Mouse (Mus musculus) bone marrow macrophage, adult 2 months (primary cell): ENCODE results near the gene Col24a1. TPM values are rescaled to one million over a fixed set of nuclear protein-coding genes. Genes with fewer than 3 reads are reported as not detected.

Experiments
- H3K27ac ChIP-seq: 2 replicates; pipeline ENCODE4 v1.5.1; 2012; ENCODE audit warnings: low read depth, low read length; ENCODE audit not compliant: insufficient read depth
- H3K4me1 ChIP-seq: 2 replicates; pipeline ENCODE4 v1.6.1; 2012; ENCODE audit warnings: low read length; ENCODE audit not compliant: control insufficient read depth, insufficient read depth
- H3K4me3 ChIP-seq: 2 replicates; pipeline ENCODE4 v1.5.1; 2012; ENCODE audit warnings: mild to moderate bottlenecking, low read length, moderate library complexity; ENCODE audit not compliant: insufficient read depth
- CTCF ChIP-seq: IDR thresholded peaks from 2 replicates; pipeline ENCODE4 v1.5.1; 2012; ENCODE audit warnings: low read depth, mild to moderate bottlenecking, low read length, moderate library complexity
- POLR2A ChIP-seq: IDR thresholded peaks from 2 replicates; pipeline ENCODE4 v1.6.1; 2012; ENCODE audit warnings: mild to moderate bottlenecking, low read depth, low read length, borderline replicate concordance
- polyA plus RNA-seq: library from polyadenylated mRNA; stranded (reverse); fragments of >200 nt; gene quantifications from 2 replicates; pipeline ENCODE4 v1.2.4, GENCODE M21; 2012; ENCODE audit not compliant: missing spikeins, insufficient read depth, insufficient read length

The Col24a1 gene
- polyA plus RNA-seq, 1 experiment = not detected

GRCm38 (mm10) chr3:145554388-145554787 is 262.1 kb downstream of the Col24a1 start:
- H3K4me1 ChIP-seq = no peaks in the 10 kb centered on the region

GRCm38 (mm10) chr3:145556206-145556605 is 263.9 kb downstream of the Col24a1 start:
- TF ChIP-seq POLR2A (no peak), CTCF (no peak)
- no peak overlapping the region for H3K4me3 ChIP-seq
- no peaks in the 10 kb centered on the region for H3K4me1 ChIP-seq
- no peak overlapping the region for H3K27ac ChIP-seq

More at GRCm38 (mm10) chr3:145554388-145554787, 262.1 kb downstream of the Col24a1 start:
- no peak for TF ChIP-seq CTCF
- TF ChIP-seq POLR2A = no peak
- no peak overlapping the region for H3K27ac ChIP-seq
- H3K4me3 ChIP-seq = no peak overlapping the region

GRCm38 (mm10) chr3:145559675-145560074 is 267.4 kb downstream of the Col24a1 start:
- no peak for TF ChIP-seq POLR2A
- no peak for TF ChIP-seq CTCF
- Histone ChIP-seq H3K4me1 (no peaks in the 10 kb centered on the region), H3K27ac (no peak overlapping the region), H3K4me3 (no peak overlapping the region)

- Histone ChIP-seq H3K4me1 (no peaks in the 10 kb centered on the region), H3K27ac (no peak overlapping the region), H3K4me3 (no peak overlapping the region)
- TF ChIP-seq CTCF (no peak), POLR2A (no peak)
Observed at GRCm38 (mm10) chr3:145560117-145560516, 267.8 kb downstream of the Col24a1 start.

- no peak overlapping the region for H3K4me3 ChIP-seq
- H3K4me1 ChIP-seq = peaks cover 9% of the 10 kb centered on the region
- TF ChIP-seq CTCF (no peak), POLR2A (no peak)
- no peak overlapping the region for H3K27ac ChIP-seq
Observed at GRCm38 (mm10) chr3:145574468-145574867, 282.2 kb downstream of the Col24a1 start.

- TF ChIP-seq CTCF (no peak), POLR2A (no peak)
- H3K4me3 ChIP-seq = peak overlapping the region; percentile 85
- H3K4me1 ChIP-seq = peaks cover 9% of the 10 kb centered on the region
- no peak overlapping the region; the same call in 1 of the 2 replicates for H3K27ac ChIP-seq
Observed at GRCm38 (mm10) chr3:145575340-145575739, 283.1 kb downstream of the Col24a1 start.

GRCm38 (mm10) chr3:145575743-145576481 is 283.6 kb downstream of the Col24a1 start, which contains the start of gene Znhit6:
Gene Znhit6, plus strand, starts transcription at chr3:145576205.
- Histone ChIP-seq H3K27ac (peak within 1 kb of the TSS; percentile 37; the same call in 1 of the 2 replicates), H3K4me3 (peak within 1 kb of the TSS; percentile 85), H3K4me1 (peaks cover 9% of the 10 kb centered on the region)
- TF ChIP-seq CTCF (no peak), POLR2A (no peak)

GRCm38 (mm10) chr3:145576482-145576822 is 284.2 kb downstream of the Col24a1 start:
- Histone ChIP-seq H3K27ac (peak overlapping the region; percentile 37; the same call in 1 of the 2 replicates), H3K4me3 (peak overlapping the region; percentile 85)
- TF ChIP-seq CTCF (no peak), POLR2A (no peak)

GRCm38 (mm10) chr3:145576876-145577275 is 284.6 kb downstream of the Col24a1 start:
- peak overlapping the region; percentile 85 for H3K4me3 ChIP-seq
- H3K27ac ChIP-seq = no peak overlapping the region
- TF ChIP-seq CTCF = no peak
- TF ChIP-seq POLR2A = no peak
- H3K4me1 ChIP-seq = peaks cover 9% of the 10 kb centered on the region

More at GRCm38 (mm10) chr3:145576482-145576822, 284.2 kb downstream of the Col24a1 start:
- H3K4me1 ChIP-seq = peaks cover 9% of the 10 kb centered on the region

GRCm38 (mm10) chr3:145583043-145583442 is 290.8 kb downstream of the Col24a1 start:
- TF ChIP-seq POLR2A (no peak), CTCF (no peak)
- Histone ChIP-seq H3K4me1 (no peaks in the 10 kb centered on the region), H3K27ac (no peak overlapping the region), H3K4me3 (no peak overlapping the region)
